Mouse (Mus musculus): ENCODE results near the gene Erf. TPM values are rescaled to one million over a fixed set of nuclear protein-coding genes. Genes with fewer than 3 reads are reported as not detected.

The Erf gene
- polyA plus RNA-seq, 1 experiment from 2014 or later, result 4.2 TPM

DNA sequence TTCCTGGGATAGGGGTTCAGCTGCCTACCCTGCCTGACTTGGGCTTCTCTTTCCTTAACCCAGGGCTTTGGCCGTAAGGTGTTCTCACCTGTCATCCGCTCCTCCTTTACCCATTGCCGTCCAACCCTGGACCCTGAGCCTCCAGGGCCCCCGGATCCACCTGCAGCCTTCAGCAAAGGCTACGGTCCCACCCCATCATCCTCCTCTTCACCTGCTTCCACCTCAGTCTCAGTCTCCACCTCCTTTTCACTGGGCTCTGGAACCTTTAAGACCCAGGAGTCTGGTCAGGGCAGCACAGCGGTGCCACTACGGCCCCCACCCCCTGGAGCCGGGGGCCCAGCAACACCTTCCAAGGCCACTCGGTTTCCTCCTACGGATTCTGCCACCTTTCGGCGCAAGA lies 37.5 kb upstream of the Erf start:
- no peak overlapping the region for H3K4me2 ChIP-seq
- peaks cover 84% of the 10 kb centered on the region for H3K36me3 ChIP-seq
- WGBS, result 98% methylated on average over 12 of the region's 12 CpGs
- no peaks in the 10 kb centered on the region for H3K27me3 ChIP-seq
- H3K4me1 ChIP-seq (replicated peaks), result peaks cover 54% of the 10 kb centered on the region
- no peak overlapping the region for H3K9ac ChIP-seq
- H3K27ac ChIP-seq, result no peak overlapping the region
- ATAC-seq (ENCODE audit: low FRiP score), result no peak
- no peaks in the 10 kb centered on the region for H3K9me3 ChIP-seq
- H3K4me3 ChIP-seq, result no peak overlapping the region

DNA sequence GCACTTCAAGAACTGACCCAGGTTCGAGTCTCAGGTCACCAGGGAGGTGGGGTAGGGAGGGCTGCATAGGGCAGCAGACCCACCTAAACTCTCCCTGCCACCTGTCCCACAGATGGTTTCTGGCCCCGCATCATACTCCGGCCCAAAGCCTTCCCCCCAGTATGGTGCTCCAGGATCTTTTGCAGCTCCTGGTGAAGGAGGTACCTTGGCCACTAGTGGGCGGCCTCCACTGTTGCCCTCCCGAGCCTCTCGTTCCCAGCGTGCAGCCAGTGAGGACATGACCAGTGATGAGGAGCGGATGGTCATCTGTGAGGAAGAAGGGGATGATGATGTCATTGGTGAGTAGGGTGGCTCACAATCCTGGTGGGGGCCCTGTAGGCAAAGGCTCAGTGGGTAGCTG lies 36.4 kb upstream of the Erf start:
- WGBS, result 80% methylated on average over 8 of the region's 8 CpGs
- 0 out of 2 replicates have a peak overlapping the region, but pooled peaks have one; percentile 43 for H3K9ac ChIP-seq
- no peak overlapping the region for H3K4me3 ChIP-seq
- peaks cover 51% of the 10 kb centered on the region for H3K4me1 ChIP-seq (replicated peaks)
- no peaks in the 10 kb centered on the region for H3K27me3 ChIP-seq
- no peak overlapping the region for H3K4me2 ChIP-seq
- ATAC-seq (ENCODE audit: low FRiP score), result no peak
- H3K9me3 ChIP-seq, result no peaks in the 10 kb centered on the region
- H3K27ac ChIP-seq, result no peak overlapping the region
- peaks cover 74% of the 10 kb centered on the region for H3K36me3 ChIP-seq

DNA sequence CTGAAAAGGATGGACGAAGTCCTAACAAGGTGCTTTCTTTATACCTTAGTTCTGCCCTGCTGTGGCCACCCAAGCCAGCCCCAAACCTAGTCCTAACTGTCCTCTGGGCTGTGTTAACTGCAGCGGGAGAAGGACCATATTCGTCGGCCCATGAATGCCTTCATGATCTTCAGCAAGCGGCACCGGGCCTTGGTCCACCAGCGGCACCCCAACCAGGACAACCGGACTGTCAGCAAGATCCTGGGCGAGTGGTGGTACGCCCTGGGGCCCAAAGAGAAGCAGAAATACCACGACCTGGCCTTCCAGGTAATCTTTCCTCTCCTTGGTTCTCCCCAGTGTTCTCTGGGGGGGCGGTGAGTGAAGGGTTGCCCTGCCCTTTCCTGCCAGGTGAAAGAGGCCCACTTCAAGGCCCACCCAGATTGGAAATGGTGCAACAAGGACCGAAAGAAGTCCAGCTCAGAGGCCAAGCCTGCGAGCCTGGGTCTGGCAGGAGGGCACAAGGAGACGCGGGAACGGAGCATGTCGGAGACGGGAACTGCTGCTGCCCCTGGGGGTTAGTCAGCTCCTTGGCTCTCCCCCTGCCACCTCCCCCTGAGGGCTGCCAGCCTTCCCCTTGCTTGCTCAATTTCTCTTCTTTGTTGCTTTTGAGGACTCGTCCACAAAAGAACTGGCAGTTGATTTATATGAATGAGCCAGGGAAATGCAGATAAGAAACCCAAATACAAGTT lies 35.1 kb upstream of the Erf start:
- Histone ChIP-seq H3K36me3 (peaks cover 61% of the 10 kb centered on the region), H3K9ac (peak overlapping the region; percentile 13; the same call in 1 of the 2 replicates), H3K27ac (0 out of 2 replicates have a peak overlapping the region, but pooled peaks have one; percentile 60), H3K27me3 (no peaks in the 10 kb centered on the region), H3K4me1 (replicated peaks) (peaks cover 50% of the 10 kb centered on the region), H3K4me2 (no peak overlapping the region), H3K9me3 (no peaks in the 10 kb centered on the region), H3K4me3 (no peak overlapping the region)
- ATAC-seq (ENCODE audit: low FRiP score), result no peak
- WGBS, result 88% methylated on average over 20 of the region's 20 CpGs

DNA sequence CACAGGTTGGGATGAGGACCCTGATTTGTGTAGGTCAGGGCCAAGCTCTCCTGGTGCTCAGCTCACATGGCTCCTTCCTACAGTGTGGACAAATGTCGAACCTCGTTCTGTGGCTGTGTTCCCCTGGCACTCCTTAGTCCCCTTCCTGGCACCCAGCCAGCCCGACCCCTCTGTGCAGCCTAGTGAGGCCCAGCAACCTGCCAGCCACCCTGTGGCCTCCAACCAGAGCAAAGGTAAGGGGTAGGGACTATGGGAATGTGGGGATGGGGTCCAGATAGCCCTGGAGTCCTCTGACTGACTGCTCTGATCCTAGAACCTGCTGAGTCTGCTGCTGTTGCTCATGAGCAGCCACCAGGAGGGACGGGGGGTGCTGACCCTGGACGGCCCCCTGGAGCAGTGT lies 34.2 kb upstream of the Erf start:
- no peak for ATAC-seq (ENCODE audit: low FRiP score)
- Histone ChIP-seq H3K27ac (peak overlapping the region; percentile 60; the same call in 1 of the 2 replicates), H3K4me3 (peak overlapping the region; percentile 69), H3K4me1 (replicated peaks) (peaks cover 57% of the 10 kb centered on the region), H3K9ac (peak overlapping the region; percentile 86), H3K27me3 (no peaks in the 10 kb centered on the region), H3K36me3 (peaks cover 52% of the 10 kb centered on the region), H3K4me2 (peak overlapping the region; percentile 92), H3K9me3 (no peaks in the 10 kb centered on the region)
- 57% methylated on average over 5 of the region's 5 CpGs for WGBS

DNA sequence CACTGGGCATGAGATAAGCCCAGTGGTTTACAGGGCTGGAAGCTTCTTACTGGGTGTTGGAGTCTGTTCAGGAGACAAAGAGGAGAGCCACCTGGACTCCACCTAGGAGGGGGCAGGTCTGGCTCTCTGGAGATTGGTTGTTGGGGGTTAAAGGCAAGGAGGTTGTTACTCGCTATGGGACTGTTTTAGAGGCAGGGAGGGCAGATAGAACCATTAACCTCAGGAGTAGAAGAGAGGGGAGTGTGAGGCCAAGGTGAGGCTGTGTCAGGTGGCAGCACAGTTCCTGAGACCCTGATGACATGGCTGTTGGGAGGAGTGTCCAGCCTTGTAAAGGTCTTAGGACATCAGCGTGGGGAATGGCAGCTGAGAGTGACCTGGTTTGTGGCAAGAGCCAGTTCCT lies 33.6 kb upstream of the Erf start:
- peak overlapping the region; percentile 69 for H3K4me3 ChIP-seq
- 78% methylated on average over 2 of the region's 2 CpGs for WGBS
- H3K27ac ChIP-seq, result peak overlapping the region; percentile 100
- no peaks in the 10 kb centered on the region for H3K27me3 ChIP-seq
- no peaks in the 10 kb centered on the region for H3K9me3 ChIP-seq
- peaks cover 62% of the 10 kb centered on the region for H3K4me1 ChIP-seq (replicated peaks)
- no peak for ATAC-seq (ENCODE audit: low FRiP score)
- H3K9ac ChIP-seq, result peak overlapping the region; percentile 86
- H3K4me2 ChIP-seq, result peak overlapping the region; percentile 92
- peaks cover 46% of the 10 kb centered on the region for H3K36me3 ChIP-seq

DNA sequence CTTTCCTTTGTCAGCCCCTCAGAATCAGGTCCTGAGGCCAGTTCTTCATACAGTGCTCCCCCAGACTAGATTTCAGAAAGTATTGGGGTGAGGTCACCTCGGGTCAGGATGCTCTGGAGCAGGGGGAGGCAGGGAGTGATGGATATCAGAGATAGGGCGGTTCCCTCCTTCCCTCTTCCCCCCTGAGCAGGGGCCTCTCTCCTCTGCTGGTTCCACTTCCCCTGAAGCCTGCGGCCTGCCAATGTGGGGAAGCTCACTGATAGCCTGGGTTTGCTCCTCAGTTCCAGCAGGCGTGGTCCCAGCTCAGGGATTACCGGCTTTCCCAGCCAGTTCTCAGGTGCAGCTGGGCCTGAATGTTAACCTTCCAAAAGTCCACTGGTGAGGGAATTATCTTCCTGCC lies 33.1 kb upstream of the Erf start:
- peak overlapping the region; percentile 100 for H3K27ac ChIP-seq

DNA sequence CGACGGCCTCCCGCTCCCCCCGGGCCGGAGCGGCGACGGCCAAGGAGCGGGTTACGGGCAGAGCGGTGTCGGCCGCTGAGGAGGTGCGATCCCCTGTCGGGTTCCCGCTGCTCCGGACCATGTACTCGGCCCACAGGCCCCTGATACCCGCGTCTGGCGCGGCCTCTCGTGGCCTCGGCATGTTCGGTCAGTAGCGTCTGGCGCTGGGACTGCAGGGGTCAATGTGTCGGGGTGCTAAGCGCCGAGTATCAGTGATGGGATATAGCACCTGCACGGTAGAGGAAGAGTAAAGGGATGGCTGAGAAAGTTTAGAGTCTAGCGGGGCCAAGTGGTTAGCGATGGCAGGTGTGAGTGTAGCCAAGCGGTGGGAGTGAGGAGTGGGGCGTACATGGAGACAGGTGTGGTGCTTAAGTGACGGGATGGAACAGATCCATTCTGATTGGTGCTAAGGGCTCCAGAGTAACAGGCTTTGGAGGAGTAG lies 32.2 kb upstream of the Erf start:
- no peaks in the 10 kb centered on the region for H3K27me3 ChIP-seq
- peak overlapping the region; percentile 86 for H3K9ac ChIP-seq
- H3K4me2 ChIP-seq, result peak overlapping the region; percentile 92
- peaks cover 66% of the 10 kb centered on the region for H3K4me1 ChIP-seq (replicated peaks)
- no peaks in the 10 kb centered on the region for H3K9me3 ChIP-seq
- WGBS, result under 1% methylated on average over 25 of the region's 36 CpGs
- peak overlapping the region; percentile 100 for H3K27ac ChIP-seq
- peaks cover 32% of the 10 kb centered on the region for H3K36me3 ChIP-seq
- ATAC-seq (ENCODE audit: low FRiP score), result peak; percentile 2; the same call in 1 of the 2 replicates
- H3K4me3 ChIP-seq, result peak overlapping the region; percentile 69

More for the DNA sequence above, 33.1 kb upstream of the Erf start:
- Histone ChIP-seq H3K27me3 (no peaks in the 10 kb centered on the region), H3K4me3 (peak overlapping the region; percentile 69), H3K4me2 (peak overlapping the region; percentile 92), H3K36me3 (peaks cover 40% of the 10 kb centered on the region), H3K4me1 (replicated peaks) (peaks cover 62% of the 10 kb centered on the region), H3K9me3 (no peaks in the 10 kb centered on the region), H3K9ac (peak overlapping the region; percentile 86)
- 28% methylated on average over 5 of the region's 5 CpGs for WGBS
- ATAC-seq (ENCODE audit: low FRiP score), result no peak

DNA sequence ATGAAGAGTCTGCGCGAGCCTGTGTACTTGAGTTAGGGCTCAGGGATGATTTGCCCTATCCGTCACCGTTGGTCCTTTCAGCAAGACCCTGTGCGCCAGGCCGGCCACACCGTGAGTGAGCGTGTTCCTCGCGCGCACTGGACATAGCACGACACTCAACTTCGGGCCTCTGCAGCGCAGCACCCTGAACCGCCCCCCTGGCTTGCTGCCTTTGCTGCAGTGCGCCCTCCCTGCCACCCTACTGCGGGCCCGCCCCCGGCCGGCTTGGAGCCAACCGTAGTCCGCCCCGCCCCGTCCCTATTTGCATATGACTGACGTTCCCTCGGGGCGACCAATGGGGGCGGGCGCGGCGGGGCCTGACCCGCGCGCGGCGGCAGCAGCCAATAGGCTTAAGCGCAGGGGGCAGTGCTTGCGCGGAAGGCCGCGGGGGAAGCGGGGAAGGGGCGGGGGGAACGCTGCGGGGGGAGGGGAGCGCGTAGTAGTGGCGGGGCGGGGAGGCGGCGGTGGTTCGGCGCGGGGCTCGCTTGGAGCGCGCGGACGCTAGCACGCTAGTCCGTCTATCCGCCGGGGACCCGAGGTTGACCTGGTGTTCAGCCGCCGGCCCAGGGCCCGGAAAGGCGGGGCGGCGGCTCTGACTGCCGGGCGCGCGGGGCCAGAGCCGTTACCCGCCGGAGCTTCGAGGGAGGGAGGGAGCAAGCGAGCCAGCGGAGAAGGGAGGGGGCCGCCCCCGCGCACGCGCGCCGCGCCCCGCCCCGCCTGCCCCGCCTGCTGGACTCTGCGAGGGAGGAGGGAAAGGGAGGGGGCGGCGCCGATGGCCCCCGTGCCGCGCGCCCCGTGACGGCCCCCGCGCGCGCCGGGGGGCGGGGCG lies 31.4 kb upstream of the Erf start:
- Histone ChIP-seq H3K27me3 (no peaks in the 10 kb centered on the region), H3K4me1 (replicated peaks) (peaks cover 74% of the 10 kb centered on the region), H3K36me3 (peaks cover 24% of the 10 kb centered on the region), H3K9me3 (no peaks in the 10 kb centered on the region), H3K27ac (peak overlapping the region; percentile 100), H3K4me3 (peak overlapping the region; percentile 69), H3K9ac (peak overlapping the region; percentile 86), H3K4me2 (peak overlapping the region; percentile 92)
- under 1% methylated on average over 60 of the region's 108 CpGs for WGBS
- ATAC-seq (ENCODE audit: low FRiP score), result peak; percentile 65

DNA sequence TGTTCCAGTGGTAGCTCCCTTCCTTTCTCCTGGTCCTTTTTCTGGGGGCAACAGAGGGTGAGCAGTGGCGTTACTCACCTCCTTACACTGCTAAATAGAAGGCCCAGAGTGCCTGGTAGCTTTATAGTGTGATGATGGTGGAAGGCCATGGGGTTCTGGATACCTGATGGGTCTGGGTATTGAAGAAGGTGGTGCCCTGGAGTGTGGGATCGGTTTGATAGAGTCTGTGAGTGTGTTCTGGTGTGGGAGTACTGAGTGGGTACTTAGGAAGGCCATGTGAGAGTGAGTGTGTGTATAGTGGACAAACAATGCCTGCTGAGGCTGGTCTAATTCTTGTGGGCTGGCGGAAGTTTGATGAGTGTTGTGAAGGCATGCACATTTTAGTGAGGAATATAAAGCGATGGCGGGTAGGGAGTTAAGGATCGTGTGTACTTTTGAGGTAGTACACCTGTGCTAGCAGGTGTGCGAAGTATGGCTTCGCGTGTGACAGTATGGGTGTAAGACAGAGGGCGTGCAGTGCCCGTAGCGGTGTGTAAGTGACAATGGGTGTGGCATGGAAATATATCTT lies 30.7 kb upstream of the Erf start:
- H3K4me3 ChIP-seq, result peak overlapping the region; percentile 69
- peak overlapping the region; percentile 100 for H3K27ac ChIP-seq
- H3K36me3 ChIP-seq, result peaks cover 16% of the 10 kb centered on the region
- peaks cover 75% of the 10 kb centered on the region for H3K4me1 ChIP-seq (replicated peaks)
- WGBS, result 25% methylated on average over 12 of the region's 12 CpGs
- peak overlapping the region; percentile 92 for H3K4me2 ChIP-seq
- no peak for ATAC-seq (ENCODE audit: low FRiP score)
- H3K9ac ChIP-seq, result peak overlapping the region; percentile 86
- H3K27me3 ChIP-seq, result no peaks in the 10 kb centered on the region
- H3K9me3 ChIP-seq, result no peaks in the 10 kb centered on the region

DNA sequence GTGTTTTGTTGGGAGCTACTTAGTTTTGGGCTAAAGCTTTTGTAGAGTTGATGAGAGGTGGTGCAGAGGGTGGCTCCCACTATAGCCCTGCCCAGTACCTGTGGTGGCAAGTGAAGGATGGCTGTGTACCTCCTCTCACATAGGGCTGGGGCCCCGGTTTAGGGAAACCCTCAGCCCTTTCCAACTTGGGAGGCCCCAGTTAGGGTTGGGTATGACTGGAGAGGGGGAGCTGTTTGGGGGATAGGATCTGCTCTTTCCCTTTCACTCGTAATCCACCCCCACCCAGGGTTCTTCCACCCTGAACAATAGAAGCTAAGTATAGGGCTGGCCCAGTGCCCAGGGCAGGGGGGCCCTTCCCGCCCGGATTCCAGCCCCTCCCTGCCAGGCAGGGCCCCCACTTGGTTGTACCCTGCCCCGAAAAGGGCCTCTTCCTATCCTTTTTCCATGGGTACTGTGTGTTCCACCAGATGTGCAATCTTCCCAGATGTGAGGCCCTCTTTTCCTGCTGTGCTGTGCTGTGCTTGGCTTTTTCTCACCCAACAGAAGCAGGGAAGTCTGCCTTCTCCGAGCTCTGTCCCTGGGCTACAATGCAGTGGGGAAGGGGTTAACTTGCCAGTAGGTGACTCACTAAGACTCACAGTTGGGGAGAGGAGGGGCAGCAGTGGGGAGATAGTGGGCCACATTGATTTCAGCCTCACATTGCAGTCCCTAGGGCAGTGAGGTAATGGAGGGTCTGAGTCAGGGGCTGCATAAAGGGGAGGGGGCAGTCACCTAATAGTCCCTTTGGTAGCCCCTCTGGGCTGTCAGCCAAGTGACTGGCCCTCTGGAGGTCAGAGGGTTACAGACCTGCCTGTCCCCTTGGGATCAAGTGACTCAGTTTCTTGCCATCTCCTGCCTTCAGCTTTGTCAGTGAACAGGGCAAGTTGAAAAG lies 29.6 kb upstream of the Erf start:
- H3K9me3 ChIP-seq, result no peaks in the 10 kb centered on the region
- H3K27ac ChIP-seq, result peak overlapping the region; percentile 100
- WGBS, result 0% methylated on average over 6 of the region's 6 CpGs
- peak; percentile 3; the same call in 1 of the 2 replicates for ATAC-seq (ENCODE audit: low FRiP score)
- H3K9ac ChIP-seq, result peak overlapping the region; percentile 86
- peaks cover 5% of the 10 kb centered on the region for H3K36me3 ChIP-seq
- peak overlapping the region; percentile 92 for H3K4me2 ChIP-seq
- H3K27me3 ChIP-seq, result no peaks in the 10 kb centered on the region
- peaks cover 79% of the 10 kb centered on the region for H3K4me1 ChIP-seq (replicated peaks)
- H3K4me3 ChIP-seq, result peak overlapping the region; percentile 69

Measured in hindbrain, embryonic 13.5 days (tissue).